Mouse (Mus musculus): ENCODE results near the gene Skap1. TPM values are rescaled to one million over a fixed set of nuclear protein-coding genes. Genes with fewer than 3 reads are reported as not detected.

The Skap1 gene
- polyA plus RNA-seq, 1 experiment = 3.0 TPM

DNA sequence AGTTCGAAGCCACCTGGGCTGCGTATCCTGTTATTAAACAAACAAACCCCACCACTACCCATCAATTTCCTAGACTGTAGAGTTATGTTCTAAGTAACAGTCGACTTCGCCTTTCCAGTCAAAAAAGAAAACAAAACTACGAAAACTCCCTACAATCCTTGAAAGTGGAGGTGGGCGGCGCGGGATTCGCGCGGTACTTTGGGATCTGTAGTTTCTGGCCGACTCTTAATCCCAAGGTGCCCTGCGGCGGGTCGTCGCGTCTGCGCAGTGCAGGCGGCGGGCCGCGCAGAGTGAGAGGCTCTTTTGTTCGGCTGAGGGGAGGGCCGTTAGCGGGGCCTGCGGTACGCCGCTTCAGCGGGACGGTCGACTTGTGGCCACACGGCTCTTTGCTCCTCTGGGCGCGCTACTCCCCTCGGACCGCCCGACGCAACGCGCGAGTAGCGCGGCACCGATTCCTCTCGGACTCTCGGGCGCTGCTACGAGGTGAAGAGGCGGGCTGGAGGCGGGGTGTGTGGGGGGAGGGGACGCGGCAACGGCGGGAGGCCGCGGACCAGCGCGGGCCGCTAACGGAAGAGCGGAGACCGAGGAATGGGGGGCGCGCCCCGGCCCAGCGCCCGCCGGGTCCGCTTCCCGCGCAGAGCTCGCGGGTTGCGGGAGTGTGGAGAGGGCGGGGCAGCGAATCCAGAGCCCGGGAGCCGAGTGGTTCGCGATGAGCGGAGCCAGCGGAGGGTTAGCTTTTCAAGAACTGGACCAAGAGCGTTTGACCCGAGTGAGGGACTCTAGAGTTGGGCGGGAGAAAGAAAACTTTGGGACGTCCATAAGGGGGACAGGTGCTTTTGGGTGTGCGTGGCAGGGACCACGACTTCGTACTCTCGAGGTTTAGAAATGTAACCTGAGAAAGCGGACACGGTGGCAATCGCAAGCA, 324.7 kb downstream of the Skap1 start, which contains the start of gene Cbx1:
Gene Cbx1 (plus strand): TSS at position 257 of the 925 bp plus-strand sequence.
- peak; percentile 47; the same call in 1 of the 2 replicates for TF ChIP-seq POLR2A (IDR thresholded peaks at IDR 0.05; ENCODE audit: extremely low read depth, insufficient read depth, low read length)
- TF ChIP-seq CTCF (IDR thresholded peaks at IDR 0.05; ENCODE audit: extremely low read depth, insufficient read depth, low read length) = no peak
- peak within 1 kb of the TSS; percentile 76 for H3K4me3 ChIP-seq (ENCODE audit: insufficient read depth, low read length)
- peak within 1 kb of the TSS; percentile 35 for H3K27ac ChIP-seq (ENCODE audit: insufficient read depth, low read length)
- H3K4me1 ChIP-seq (ENCODE audit: control insufficient read depth, insufficient read depth, low read length) = peaks cover 5% of the 10 kb centered on the region; the same call in 1 of the 2 replicates

- H3K4me1 ChIP-seq (ENCODE audit: control insufficient read depth, insufficient read depth, low read length) = peaks cover 5% of the 10 kb centered on the region; the same call in 1 of the 2 replicates
- no peak overlapping the region for H3K27ac ChIP-seq (ENCODE audit: insufficient read depth, low read length)
- peak overlapping the region; percentile 76; the same call in 1 of the 2 replicates for H3K4me3 ChIP-seq (ENCODE audit: insufficient read depth, low read length)
- TF ChIP-seq POLR2A (IDR thresholded peaks at IDR 0.05; ENCODE audit: extremely low read depth, insufficient read depth, low read length) (no peak), CTCF (IDR thresholded peaks at IDR 0.05; ENCODE audit: extremely low read depth, insufficient read depth, low read length) (no peak)
Observed at GRCm38 (mm10) chr11:96789990-96790389, 325.6 kb downstream of the Skap1 start.

DNA sequence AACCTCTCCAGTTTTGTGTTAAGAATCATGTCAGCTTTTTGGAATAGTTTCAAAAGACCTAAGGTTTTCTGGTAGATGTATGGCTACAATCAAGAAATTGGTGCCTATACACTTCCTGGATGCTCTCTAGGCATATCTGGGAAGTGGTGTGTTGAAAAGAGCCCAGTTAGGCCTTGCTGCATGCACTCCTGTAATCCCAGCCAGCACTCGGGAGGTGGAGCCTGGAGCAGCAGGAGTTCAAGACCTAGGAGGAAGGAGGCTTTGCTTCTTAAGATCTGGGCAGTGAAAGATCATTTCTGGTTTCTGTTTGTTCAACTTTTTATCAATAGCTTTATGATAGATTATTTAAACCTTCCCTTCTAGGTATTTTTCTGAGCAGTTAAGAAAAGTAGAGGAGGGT, 326.3 kb downstream of the Skap1 start:
- no peak overlapping the region for H3K4me3 ChIP-seq (ENCODE audit: insufficient read depth, low read length)
- TF ChIP-seq CTCF (IDR thresholded peaks at IDR 0.05; ENCODE audit: extremely low read depth, insufficient read depth, low read length) (no peak), POLR2A (IDR thresholded peaks at IDR 0.05; ENCODE audit: extremely low read depth, insufficient read depth, low read length) (no peak)

DNA sequence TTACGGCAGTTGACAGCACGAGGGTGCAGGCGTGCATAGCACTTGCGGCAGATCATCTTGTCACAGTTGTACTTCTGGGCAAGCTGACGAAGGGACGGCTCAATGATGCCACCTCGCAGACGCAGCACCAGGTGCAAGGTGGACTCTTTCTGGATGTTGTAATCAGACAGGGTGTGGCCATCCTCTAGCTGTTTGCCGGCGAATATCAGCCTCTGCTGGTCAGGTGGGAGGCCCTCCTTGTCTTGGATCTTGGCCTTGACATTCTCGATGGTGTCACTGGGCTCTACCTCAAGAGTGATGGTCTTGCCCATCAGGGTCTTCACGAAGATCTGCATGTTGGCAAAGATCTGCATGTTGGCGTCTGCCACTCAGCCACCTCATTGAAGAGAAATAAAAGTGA, 331.1 kb downstream of the Skap1 start:
- TF ChIP-seq POLR2A (IDR thresholded peaks at IDR 0.05; ENCODE audit: extremely low read depth, insufficient read depth, low read length) (no peak), CTCF (IDR thresholded peaks at IDR 0.05; ENCODE audit: extremely low read depth, insufficient read depth, low read length) (no peak)
- Histone ChIP-seq H3K4me3 (ENCODE audit: insufficient read depth, low read length) (no peak overlapping the region), H3K4me1 (ENCODE audit: control insufficient read depth, insufficient read depth, low read length) (no peaks in the 10 kb centered on the region), H3K27ac (ENCODE audit: insufficient read depth, low read length) (no peak overlapping the region)

More for the DNA sequence above, 326.3 kb downstream of the Skap1 start:
- H3K27ac ChIP-seq (ENCODE audit: insufficient read depth, low read length) = no peak overlapping the region
- peaks cover 5% of the 10 kb centered on the region; the same call in 1 of the 2 replicates for H3K4me1 ChIP-seq (ENCODE audit: control insufficient read depth, insufficient read depth, low read length)

- TF ChIP-seq POLR2A (IDR thresholded peaks at IDR 0.05; ENCODE audit: extremely low read depth, insufficient read depth, low read length) = no peak
- TF ChIP-seq CTCF (IDR thresholded peaks at IDR 0.05; ENCODE audit: extremely low read depth, insufficient read depth, low read length) = no peak
- Histone ChIP-seq H3K4me1 (ENCODE audit: control insufficient read depth, insufficient read depth, low read length) (no peaks in the 10 kb centered on the region), H3K27ac (ENCODE audit: insufficient read depth, low read length) (no peak overlapping the region), H3K4me3 (ENCODE audit: insufficient read depth, low read length) (no peak overlapping the region)
Observed at GRCm38 (mm10) chr11:96796081-96796480, 331.7 kb downstream of the Skap1 start.

- TF ChIP-seq POLR2A (IDR thresholded peaks at IDR 0.05; ENCODE audit: extremely low read depth, insufficient read depth, low read length) (no peak), CTCF (IDR thresholded peaks at IDR 0.05; ENCODE audit: extremely low read depth, insufficient read depth, low read length) (peak; percentile 22; the same call in 1 of the 2 replicates)
- no peak overlapping the region for H3K27ac ChIP-seq (ENCODE audit: insufficient read depth, low read length)
- no peaks in the 10 kb centered on the region for H3K4me1 ChIP-seq (ENCODE audit: control insufficient read depth, insufficient read depth, low read length)
- H3K4me3 ChIP-seq (ENCODE audit: insufficient read depth, low read length) = no peak overlapping the region
Observed at GRCm38 (mm10) chr11:96796586-96796985, 332.2 kb downstream of the Skap1 start.

- TF ChIP-seq CTCF (IDR thresholded peaks at IDR 0.05; ENCODE audit: extremely low read depth, insufficient read depth, low read length) (no peak), POLR2A (IDR thresholded peaks at IDR 0.05; ENCODE audit: extremely low read depth, insufficient read depth, low read length) (no peak)
- H3K4me1 ChIP-seq (ENCODE audit: control insufficient read depth, insufficient read depth, low read length) = no peaks in the 10 kb centered on the region
- no peak overlapping the region for H3K4me3 ChIP-seq (ENCODE audit: insufficient read depth, low read length)
- H3K27ac ChIP-seq (ENCODE audit: insufficient read depth, low read length) = no peak overlapping the region
Observed at GRCm38 (mm10) chr11:96799511-96799910, 335.1 kb downstream of the Skap1 start.

DNA sequence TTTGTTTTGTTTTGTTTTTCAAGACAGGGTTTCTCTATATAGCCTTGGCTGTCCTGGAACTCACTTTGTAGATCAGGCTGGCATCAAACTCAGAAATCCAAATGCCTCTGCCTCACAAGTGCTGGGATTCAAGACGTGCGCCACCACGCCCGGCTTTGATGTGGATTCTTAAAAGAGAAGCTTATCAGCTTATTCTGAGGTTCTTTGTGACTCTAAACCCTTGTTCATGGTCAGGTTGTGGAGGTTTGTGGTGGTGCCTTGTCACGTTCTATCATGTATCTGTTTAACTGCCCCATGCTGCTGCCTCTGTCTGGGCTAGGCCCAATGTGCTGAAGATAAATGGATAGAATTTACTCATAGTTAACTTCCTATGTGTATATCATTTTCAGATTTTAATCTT, 341.2 kb downstream of the Skap1 start:
- TF ChIP-seq POLR2A (IDR thresholded peaks at IDR 0.05; ENCODE audit: extremely low read depth, insufficient read depth, low read length) = no peak
- TF ChIP-seq CTCF (IDR thresholded peaks at IDR 0.05; ENCODE audit: extremely low read depth, insufficient read depth, low read length) = no peak
- Histone ChIP-seq H3K4me1 (ENCODE audit: control insufficient read depth, insufficient read depth, low read length) (no peaks in the 10 kb centered on the region), H3K4me3 (ENCODE audit: insufficient read depth, low read length) (no peak overlapping the region), H3K27ac (ENCODE audit: insufficient read depth, low read length) (no peak overlapping the region)

DNA sequence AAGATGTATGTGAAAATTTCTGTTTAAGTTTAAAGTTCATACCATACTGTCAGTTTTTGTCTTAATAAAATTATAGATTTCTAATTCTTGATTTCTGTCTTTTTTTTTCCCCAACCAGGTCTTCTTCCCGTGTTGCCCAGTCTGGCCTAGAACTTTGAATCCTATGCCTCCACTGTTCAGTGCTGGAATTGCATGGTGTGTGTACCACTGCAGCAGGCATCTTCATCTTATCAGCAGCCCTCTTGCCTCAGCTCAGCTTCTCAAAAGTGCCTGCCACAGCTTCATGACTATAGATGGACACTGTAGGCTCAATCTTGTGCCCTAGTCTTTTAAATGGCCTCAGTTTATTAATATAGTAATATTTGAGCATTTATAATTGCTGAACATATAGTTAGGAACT, 343.7 kb downstream of the Skap1 start:
- TF ChIP-seq POLR2A (IDR thresholded peaks at IDR 0.05; ENCODE audit: extremely low read depth, insufficient read depth, low read length) (no peak), CTCF (IDR thresholded peaks at IDR 0.05; ENCODE audit: extremely low read depth, insufficient read depth, low read length) (peak; percentile 18; the same call in 1 of the 2 replicates)
- Histone ChIP-seq H3K27ac (ENCODE audit: insufficient read depth, low read length) (no peak overlapping the region), H3K4me3 (ENCODE audit: insufficient read depth, low read length) (no peak overlapping the region), H3K4me1 (ENCODE audit: control insufficient read depth, insufficient read depth, low read length) (no peaks in the 10 kb centered on the region)

Other genes with a start within 250 kb of the Skap1 start
- gene Hoxb9, start 193.1 kb upstream of the Skap1 start, polyA plus RNA-seq (2012; rRNA removed) = not detected in 2 replicates
- not detected in 2 replicates for gene Hoxb8, start 182.7 kb upstream of the Skap1 start, polyA plus RNA-seq (2012; rRNA removed)
- not detected in 2 replicates for gene Hoxb7, start 178.0 kb upstream of the Skap1 start, polyA plus RNA-seq (2012; rRNA removed)
- gene Hoxb6, start 172.1 kb upstream of the Skap1 start, polyA plus RNA-seq (2012; rRNA removed) = not detected in 2 replicates
- gene Hoxb5, start 161.3 kb upstream of the Skap1 start, polyA plus RNA-seq (2012; rRNA removed) = not detected in 2 replicates
- gene Hoxb4, start 146.3 kb upstream of the Skap1 start, polyA plus RNA-seq (2012; rRNA removed) = 0.04 TPM in 1 of 2 replicates, not detected in the other
- not detected in 2 replicates for gene Hoxb3, start 141.3 kb upstream of the Skap1 start, polyA plus RNA-seq (2012; rRNA removed)
- gene Hoxb2, start 114.1 kb upstream of the Skap1 start, polyA plus RNA-seq (2012; rRNA removed) = not detected in 2 replicates
- gene Hoxb1, start 98.8 kb upstream of the Skap1 start, polyA plus RNA-seq (2012; rRNA removed) = not detected in 2 replicates